Mouse (Mus musculus) MEL-GATA-1-ER (cell line): Measurements from ENCODE around the gene Gm13697.

ENCODE experiments used
- DNase-seq: peaks from one replicate; pipeline ENCODE4 v3.0.0-alpha.2; 2012; ENCODE audit warnings: low read depth; ENCODE audit errors: extremely low read depth

The Gm13697 gene

DNA sequence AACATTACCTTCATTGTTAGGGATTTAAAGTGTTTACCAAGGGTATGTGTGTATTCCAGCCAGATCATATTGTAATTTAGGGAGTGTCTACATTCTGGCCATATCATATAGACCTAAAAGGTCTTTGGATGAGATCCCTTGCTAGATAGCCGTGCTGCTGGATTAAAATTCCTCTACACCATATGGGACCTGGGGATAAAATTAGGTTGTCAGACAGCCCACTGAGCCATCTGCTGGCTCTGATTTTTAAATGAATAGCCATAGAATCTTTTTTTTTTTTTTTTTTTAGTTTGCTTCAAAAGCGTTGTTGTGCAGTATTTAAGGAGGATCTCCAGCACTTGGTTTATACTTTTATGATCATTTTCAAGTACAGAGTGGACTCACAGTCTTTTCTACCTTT is 48.0 kb downstream of the Gm13697 start:
- DNase-seq = no peak

DNA sequence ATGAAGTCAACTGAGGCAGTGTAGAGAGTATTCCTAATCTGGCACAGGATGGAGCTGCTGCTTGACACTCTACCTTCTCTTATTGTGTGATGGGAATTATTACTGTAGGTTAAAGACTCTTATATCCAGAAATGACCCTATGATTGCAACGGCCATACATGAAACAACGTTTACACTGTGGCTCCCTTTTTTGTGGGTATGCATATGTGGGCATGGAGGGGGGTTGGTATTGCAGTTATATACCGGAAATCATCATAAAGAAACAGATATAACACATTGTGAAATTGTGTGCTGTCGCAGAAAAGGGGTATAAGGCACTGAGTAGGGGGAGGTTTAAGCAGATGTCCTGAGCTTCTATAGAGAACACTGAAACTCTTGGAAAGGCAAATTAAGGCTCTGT is 51.5 kb downstream of the Gm13697 start:
- no peak for DNase-seq
